Mouse (Mus musculus) kidney, postnatal 36 days (tissue): ENCODE data around the gene Tuba8.

ENCODE experiments used
- DNase-seq, 2 experiments: peaks; one replicate each; pipeline ENCODE4 v3.0.0; 2021 to 2022; ENCODE audit warnings: mixed read lengths in 2 of 2

Tuba8 gene

DNA sequence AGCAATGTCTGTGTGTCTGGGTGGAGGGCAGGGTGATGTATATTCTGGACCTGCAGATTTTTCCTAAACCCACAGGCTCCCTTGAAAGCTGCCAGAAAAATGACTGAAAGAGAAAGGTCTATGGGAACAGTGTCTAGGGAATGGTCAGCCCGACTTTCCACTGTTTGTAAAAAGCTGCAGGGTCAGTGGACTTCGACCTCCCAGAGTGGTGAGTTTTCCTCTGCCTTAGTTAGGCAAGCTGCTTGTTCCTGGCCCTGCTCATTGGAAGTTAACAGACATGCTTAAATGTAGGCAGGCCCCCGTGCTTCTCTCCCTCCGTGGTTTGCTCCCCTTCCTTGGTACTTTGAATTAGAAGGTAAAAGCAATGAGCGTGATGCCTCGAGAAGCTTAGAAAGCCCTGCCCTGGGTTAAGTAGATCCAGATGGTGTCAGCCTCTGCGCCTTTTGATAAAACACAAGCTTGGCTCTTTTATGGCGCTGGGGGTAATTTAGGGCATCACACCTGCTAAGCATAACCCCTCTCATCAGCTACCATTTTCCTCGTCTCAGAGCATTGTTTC, 12.6 kb upstream of the Tuba8 start:
- peak; percentile 53 to 60 for DNase-seq

DNA sequence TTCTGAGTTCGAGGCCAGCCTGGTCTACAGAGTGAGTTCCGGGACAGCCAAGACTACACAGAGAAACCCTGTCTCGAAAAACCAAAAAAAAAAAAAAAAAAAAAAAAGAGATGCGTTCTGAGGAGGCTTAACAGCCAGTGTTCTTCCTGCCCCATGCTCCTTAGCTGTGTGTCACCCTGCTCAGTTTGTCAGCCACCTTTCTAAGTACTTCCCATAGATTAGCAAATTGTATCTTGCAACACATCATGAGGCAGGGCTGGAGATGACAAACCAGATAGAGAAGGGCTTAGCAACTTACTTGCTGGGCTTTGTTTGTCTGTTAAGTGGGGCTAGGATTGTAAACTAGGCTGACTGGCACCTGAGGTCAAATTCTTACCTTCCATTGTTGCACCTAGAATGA, 10.0 kb upstream of the Tuba8 start:
- no peak for DNase-seq

DNA sequence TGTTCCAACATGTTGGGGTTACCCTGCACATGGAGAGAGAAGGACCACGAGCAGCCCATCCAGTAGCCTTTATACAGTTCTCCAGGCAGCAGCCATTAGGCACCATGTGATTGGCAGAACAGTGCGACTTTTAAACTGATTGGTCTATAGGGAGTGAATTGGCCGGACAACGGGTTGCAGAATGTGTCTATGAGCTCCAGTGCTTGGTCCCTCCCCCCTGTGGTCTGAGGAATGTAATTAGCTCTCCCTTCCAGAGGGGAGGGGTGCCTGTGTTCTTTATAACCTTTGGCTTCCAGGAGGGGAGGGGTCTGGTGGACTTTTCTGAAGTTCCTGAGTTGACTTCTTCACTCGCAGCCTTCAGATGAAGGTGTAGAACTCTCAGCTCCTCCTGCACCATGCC, 8.5 kb upstream of the Tuba8 start:
- DNase-seq, result no peak

GRCm38 (mm10) chr6:121206481-121206880, 4.0 kb upstream of the Tuba8 start:
- no peak for DNase-seq

GRCm38 (mm10) chr6:121209584-121209983, 912 bp upstream of the Tuba8 start:
- no peak for DNase-seq

- no peak for DNase-seq
Measured at GRCm38 (mm10) chr6:121210926-121211289, 412 bp downstream of the Tuba8 start.

DNA sequence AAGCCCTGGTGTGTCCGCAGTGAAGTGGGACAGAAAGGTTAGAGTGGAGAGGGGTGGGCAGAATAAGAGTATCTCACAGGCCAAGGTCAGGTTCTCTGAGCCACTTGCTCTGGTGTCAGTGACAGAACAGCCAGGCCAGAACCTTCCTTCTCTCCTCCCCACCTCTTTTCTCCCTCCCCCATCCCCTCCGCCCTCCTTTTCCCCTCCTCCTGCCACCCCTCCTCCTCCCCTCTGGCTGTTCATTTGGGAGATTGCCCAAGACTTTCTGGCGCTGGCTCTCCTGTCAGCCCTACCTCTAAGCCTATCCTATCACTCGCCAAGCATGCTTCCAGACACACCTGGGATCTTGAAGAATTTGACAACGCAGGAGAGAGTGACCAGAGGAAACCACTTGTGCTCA, 1.2 kb downstream of the Tuba8 start:
- DNase-seq, result peak; percentile 36 to 41

GRCm38 (mm10) chr6:121212988-121213387, 2.5 kb downstream of the Tuba8 start:
- DNase-seq, result no peak

GRCm38 (mm10) chr6:121214221-121214620, 3.7 kb downstream of the Tuba8 start:
- no peak for DNase-seq

DNA sequence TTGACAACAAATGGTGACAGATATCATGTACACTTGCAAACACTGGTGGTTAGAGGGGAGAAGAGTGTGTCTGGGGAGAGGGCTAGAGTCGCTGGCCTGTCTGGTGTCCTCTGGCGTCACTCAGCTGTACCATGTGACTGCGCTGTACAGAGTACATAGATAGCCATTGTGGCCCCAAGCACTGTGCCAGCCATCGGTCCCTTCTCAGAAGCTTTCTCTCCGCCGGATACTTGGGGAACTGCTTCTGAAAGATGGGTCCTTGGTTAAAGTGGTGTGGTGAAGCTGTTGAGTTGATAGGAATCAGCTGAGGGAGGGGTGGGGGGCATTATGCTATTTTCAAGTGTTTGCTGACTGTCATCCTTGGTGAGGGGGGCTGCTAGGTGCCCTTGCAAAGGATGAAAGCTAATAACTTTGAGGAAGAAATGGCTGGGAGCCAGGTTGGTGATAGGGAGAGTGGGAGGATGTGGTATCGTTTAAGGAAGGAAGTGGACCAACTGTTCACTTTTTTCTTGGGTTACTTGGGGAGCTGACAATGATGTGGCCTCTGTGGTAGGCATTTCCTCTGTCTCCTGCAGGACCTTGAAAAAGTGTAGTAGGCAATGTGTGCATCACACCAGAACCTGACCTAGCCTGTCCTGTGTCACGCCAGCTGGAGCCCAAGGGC, 4.3 kb downstream of the Tuba8 start:
- no peak for DNase-seq

DNA sequence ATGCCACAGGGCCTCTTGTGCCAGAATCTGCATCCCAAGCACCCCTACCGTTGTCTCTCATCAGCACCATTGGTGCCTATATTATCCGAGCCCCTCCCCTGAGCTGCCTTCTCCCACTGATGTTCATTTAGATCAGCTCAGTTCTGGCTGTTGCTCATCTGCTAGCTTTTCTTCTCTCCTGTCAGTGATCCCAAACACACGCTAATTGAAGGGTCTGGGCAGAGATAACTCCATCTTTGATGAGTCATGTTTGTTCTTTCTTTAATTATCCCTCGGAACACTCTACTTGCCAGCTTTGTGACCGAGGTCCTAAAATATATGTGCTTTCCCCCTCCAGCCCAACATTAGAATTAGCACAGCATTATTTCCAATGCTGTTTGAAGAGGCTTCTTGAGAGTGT, 4.8 kb downstream of the Tuba8 start:
- no peak for DNase-seq

- no peak for DNase-seq
Measured at GRCm38 (mm10) chr6:121215896-121216295, 5.4 kb downstream of the Tuba8 start.

DNA sequence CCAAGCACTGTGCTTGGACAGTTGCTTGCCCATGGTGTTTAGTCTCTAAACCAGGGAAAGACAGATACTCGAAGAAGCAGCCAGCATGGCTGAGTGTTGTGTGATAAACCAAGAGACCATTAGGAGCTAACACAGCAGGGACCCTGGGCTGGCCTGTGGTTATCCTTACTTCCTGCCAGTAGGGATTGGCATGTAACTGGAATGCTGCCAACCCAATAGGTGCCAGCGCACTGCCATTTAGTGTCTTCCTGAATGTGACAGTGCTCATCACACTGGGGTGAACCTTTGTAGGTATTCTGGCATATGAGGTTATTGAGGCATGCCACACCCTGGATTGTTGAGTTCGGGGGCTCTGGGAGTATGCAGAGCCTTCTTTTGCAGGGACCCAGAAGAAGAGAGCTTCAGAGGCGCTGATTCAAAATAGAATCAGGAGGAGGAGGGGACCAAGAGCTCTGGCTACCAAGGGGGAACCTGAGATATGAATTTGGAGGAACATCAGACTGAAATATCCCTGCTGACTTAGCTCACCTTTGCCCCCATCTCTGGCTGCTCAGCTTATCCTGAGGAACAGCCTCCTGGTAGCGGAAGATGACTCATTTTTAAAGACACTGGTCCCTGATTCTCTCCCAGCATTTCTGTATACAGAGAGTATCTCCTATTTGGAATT, 6.2 kb downstream of the Tuba8 start:
- DNase-seq, result no peak

DNA sequence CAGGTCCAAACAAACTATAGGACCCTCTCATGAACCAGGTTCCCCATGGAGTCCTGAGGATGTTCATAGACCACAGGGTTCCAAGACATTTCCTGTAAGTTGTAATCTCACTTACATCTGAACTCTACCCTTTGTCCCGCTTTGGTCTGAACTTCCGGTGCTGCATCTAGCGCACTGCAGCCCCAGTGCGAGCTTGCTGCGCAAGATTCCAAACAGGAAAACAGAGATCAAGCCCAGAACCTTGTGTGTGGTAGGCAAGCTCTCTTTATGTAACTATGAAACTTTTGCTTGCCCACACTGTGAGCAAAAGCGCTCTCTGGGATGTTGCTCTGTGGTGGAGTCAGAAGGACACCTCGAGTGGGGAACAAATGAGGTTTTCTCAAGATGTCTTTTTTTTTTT, 7.5 kb downstream of the Tuba8 start:
- no peak for DNase-seq

GRCm38 (mm10) chr6:121219406-121219805, 8.9 kb downstream of the Tuba8 start:
- no peak for DNase-seq

DNA sequence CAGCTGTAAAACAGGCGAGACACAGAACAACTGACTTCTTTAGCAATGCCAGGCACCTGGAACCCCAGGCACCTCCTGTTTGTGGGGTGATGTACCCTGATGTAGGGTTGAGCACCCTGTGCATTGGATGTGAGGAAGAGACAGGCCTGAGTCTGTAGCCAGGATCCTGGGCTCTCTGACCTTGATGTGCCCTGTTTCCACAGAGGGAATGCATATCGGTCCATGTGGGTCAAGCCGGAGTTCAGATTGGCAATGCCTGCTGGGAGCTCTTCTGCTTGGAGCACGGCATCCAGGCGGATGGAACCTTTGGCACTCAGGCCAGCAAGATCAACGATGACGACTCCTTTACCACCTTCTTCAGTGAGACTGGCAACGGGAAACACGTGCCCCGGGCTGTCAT, 9.7 kb downstream of the Tuba8 start:
- no peak for DNase-seq

GRCm38 (mm10) chr6:121221876-121222597, 11.5 kb downstream of the Tuba8 start:
- DNase-seq, result no peak

DNA sequence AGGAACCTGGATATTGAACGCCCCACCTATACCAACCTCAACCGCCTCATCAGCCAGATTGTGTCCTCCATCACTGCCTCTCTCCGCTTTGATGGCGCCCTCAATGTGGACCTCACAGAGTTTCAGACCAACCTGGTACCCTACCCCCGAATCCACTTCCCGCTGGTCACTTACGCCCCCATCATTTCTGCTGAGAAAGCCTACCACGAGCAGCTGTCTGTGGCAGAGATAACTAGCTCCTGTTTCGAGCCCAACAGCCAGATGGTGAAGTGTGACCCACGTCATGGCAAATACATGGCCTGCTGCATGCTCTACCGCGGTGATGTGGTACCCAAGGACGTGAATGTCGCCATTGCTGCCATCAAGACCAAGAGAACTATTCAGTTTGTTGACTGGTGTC, 12.5 kb downstream of the Tuba8 start:
- DNase-seq, result no peak

GRCm38 (mm10) chr6:121224067-121224466, 13.6 kb downstream of the Tuba8 start:
- no peak for DNase-seq

DNA sequence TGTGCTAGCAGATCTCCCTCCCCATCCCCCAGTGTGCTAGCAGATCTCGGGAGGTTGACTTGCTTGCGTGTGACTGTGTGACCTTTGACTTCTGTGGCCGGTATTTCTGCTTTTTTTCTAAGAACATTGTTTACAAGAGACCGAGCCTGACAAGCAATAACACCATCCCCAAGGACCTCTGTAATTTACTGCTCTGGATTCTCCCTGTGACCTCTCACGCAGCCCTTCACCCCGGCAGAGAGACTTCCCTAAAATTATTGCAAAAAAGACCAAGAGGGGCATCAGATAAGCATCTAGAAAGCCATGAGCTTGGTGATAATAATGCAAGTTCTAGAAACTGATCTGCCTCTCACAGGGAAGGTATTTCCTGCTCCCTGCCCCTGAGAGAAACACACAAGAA, 14.5 kb downstream of the Tuba8 start:
- peak; percentile 47 to 61 for DNase-seq

DNA sequence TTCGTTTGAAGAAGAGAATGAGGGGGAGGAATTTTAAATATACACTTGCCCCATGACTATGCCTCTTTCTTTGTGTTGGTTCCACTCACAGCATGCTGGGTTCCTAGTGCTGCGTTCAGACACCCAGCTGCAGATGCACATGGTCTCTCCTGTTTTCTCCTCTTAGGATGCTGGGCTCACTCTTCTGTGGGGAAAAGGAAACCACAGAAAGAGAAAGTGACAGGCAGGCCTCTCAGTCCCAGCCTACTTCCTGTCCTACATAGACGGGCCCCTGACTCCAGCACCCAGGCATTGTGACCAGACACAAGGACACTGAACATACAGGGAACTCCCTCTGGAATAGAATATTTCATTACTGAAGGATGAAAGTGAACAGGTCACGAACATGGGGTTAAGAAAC, 15.5 kb downstream of the Tuba8 start:
- DNase-seq, result no peak

GRCm38 (mm10) chr6:121226744-121227143, 16.2 kb downstream of the Tuba8 start:
- DNase-seq, result no peak

DNA sequence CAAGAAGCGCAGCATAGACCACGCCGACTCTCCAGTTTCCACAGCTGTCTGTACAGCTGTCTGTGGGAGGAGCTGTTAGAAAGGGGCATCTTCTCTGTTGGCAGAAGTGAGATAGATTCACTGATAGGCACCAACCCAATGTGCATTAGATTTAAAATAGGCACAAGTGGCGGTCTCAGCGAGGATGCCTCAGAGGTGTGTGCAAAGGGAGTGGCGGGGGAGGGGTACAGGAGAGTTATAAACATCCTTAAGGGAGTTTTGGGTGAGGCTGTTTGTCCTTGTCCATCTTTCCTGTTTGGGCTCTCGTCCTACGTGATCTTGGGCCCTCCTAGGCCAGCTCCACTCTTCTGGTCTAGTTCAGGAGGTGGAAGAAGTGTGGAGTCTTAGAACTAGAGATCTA, 17.9 kb downstream of the Tuba8 start:
- DNase-seq, result no peak

DNA sequence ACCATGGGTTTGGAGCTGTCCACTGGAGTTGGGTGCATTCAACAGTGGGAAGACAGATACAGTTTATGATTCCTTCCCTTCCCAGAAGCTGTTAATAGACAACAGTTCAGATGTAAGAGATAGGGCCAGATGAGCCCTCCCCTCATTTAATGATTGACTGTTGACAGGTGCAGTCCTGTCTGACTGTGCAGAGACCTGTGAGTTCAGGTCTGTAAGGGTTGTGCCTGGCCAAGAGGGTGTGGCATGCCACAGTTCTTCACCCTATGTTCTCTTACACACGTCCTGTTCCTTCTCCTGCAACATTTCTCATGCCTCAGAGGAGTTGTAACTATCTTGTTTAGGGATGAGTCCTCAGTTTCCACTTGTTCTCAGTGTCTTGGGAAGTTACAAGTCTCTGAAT, 22.2 kb downstream of the Tuba8 start:
- no peak for DNase-seq
